Mouse (Mus musculus) midbrain, embryonic 10.5 days (tissue): ENCODE data around the gene Dnmt3a. TPM values are rescaled to one million over a fixed set of nuclear protein-coding genes. Genes with fewer than 3 reads are reported as not detected.

Experiments used
- DNase-seq: peaks from one replicate; pipeline ENCODE4 v3.0.0-alpha.2; 2017; ENCODE audit warnings: low spot score
- H3K27ac ChIP-seq: fragments of 300-500 bp; sonication (generic); replicated peaks from 2 replicates; pipeline ENCODE4 v1.5.1; 2016; ENCODE audit warnings: mild to moderate bottlenecking
- H3K27me3 ChIP-seq: fragments of 300-500 bp; sonication (generic); 2 replicates; pipeline ENCODE4 v1.6.1; 2016; ENCODE audit warnings: low read depth, mild to moderate bottlenecking; ENCODE audit not compliant: poor library complexity, severe bottlenecking
- H3K36me3 ChIP-seq: fragments of 300-500 bp; sonication (generic); 2 replicates; pipeline ENCODE4 v1.6.1; 2016; ENCODE audit warnings: mild to moderate bottlenecking, moderate library complexity
- H3K4me1 ChIP-seq: fragments of 300-500 bp; sonication (generic); 2 replicates; pipeline ENCODE4 v1.6.1; 2016
- H3K4me3 ChIP-seq: fragments of 300-500 bp; sonication (generic); 2 replicates; pipeline ENCODE4 v1.5.1; 2016; ENCODE audit warnings: mild to moderate bottlenecking, moderate library complexity
- H3K9me3 ChIP-seq: fragments of 300-500 bp; sonication (generic); replicated peaks from 2 replicates; pipeline ENCODE4 v1.6.1; 2016; ENCODE audit warnings: mild to moderate bottlenecking
- WGBS: fragments of 180-500 bp; shearing (Covaris S2); methylation state at CpG from one replicate; pipeline ENCODE4 v1.1.7; 2016; 5-methylcytosine and 5-hydroxymethylcytosine counted together
- polyA plus RNA-seq: library from polyadenylated mRNA; unstranded; fragments of >200 nt; fragmentation: Nextera tagmentation; extraction: Ambion mirVana; gene quantifications from 2 replicates; pipeline ENCODE4 v1.2.1, GENCODE M21; 2016

The Dnmt3a gene
- polyA plus RNA-seq, 1 experiment from 2014 or later = 92.2 TPM

DNA sequence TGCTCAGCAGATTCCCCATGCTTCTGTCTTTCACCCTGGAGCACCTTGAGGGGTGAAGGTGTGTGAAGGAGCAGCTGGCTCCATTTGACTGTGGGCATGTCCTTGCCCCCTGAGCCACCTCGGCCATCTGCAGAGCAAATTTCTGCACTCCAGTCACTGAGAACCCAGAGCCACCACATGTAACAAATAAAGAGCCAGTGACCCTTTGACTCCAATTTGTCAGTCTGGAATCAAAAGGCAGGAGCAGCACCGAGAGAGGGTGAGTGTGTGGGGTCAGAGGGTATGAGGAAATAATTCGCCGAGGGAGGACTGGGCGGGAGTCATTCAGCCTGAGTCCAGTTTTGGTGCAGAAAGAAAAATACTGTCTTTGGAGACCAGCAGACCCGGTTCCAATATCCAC lies 44.9 kb downstream of the Dnmt3a start:
- no peak overlapping the region for H3K27ac ChIP-seq
- H3K4me3 ChIP-seq = no peak overlapping the region
- H3K9me3 ChIP-seq = no peaks in the 10 kb centered on the region
- peaks cover 16% of the 10 kb centered on the region for H3K36me3 ChIP-seq
- WGBS = 42% methylated on average over 6 of the region's 6 CpGs
- H3K27me3 ChIP-seq = peaks cover 11% of the 10 kb centered on the region; the same call in 1 of the 2 replicates
- peaks cover 23% of the 10 kb centered on the region for H3K4me1 ChIP-seq
- no peak for DNase-seq

DNA sequence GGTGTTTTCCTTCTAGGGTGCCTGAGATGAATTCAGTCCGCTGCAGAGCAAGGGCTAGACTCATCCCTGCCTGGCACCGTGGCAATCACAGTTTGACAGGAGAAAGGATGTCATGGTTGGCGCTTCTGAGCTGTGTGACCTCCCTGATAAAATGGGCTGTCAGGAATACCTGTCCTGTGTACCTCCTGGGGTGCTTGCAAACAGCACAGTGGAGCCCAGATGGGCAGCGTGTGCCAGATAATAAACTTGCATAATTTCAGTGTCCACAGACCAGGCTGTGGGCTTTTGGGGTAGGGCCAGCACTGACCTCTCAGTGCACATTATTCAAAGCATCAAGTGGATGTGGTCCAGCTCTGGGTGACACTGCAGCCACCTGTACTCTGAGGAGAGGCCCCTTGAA lies 45.4 kb downstream of the Dnmt3a start:
- Histone ChIP-seq H3K27ac (no peak overlapping the region), H3K9me3 (no peaks in the 10 kb centered on the region), H3K36me3 (peaks cover 14% of the 10 kb centered on the region), H3K4me1 (peaks cover 27% of the 10 kb centered on the region), H3K4me3 (no peak overlapping the region), H3K27me3 (peaks cover 8% of the 10 kb centered on the region; the same call in 1 of the 2 replicates)
- WGBS = 73% methylated on average over 4 of the region's 4 CpGs
- DNase-seq = no peak

DNA sequence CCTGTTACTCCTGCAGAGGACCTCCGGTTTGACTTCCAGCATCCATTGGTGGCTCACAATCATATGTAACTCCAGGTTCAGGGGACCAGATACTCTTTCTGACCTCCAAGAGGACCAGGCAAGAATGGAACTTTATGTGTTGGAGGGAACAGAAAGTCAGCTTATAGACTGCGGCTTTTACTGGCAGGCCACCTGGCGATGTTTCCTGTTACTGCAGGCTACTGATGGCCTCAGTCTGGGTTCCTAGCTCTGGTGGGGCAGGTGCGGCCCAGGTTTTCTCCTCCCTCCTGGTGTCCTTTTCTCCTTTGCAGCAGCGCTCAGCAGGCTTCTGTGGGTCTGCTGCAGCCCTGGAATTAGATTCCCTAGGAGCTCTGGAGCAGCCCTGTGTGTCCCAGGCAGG lies 46.7 kb downstream of the Dnmt3a start:
- 40% methylated on average over 5 of the region's 5 CpGs for WGBS
- H3K27ac ChIP-seq = no peak overlapping the region
- H3K27me3 ChIP-seq = peaks cover 7% of the 10 kb centered on the region; the same call in 1 of the 2 replicates
- peaks cover 29% of the 10 kb centered on the region for H3K4me1 ChIP-seq
- no peak for DNase-seq
- H3K9me3 ChIP-seq = no peaks in the 10 kb centered on the region
- peaks cover 14% of the 10 kb centered on the region for H3K36me3 ChIP-seq
- no peak overlapping the region for H3K4me3 ChIP-seq

- WGBS = 82% methylated on average over 4 of the region's 4 CpGs
- H3K9me3 ChIP-seq = no peaks in the 10 kb centered on the region
- H3K4me1 ChIP-seq = peaks cover 34% of the 10 kb centered on the region
- peaks cover 7% of the 10 kb centered on the region; the same call in 1 of the 2 replicates for H3K27me3 ChIP-seq
- DNase-seq = no peak
- no peak overlapping the region for H3K27ac ChIP-seq
- no peak overlapping the region for H3K4me3 ChIP-seq
- H3K36me3 ChIP-seq = peaks cover 11% of the 10 kb centered on the region
Observed at GRCm38 (mm10) chr12:3854419-3854818, 48.6 kb downstream of the Dnmt3a start.

GRCm38 (mm10) chr12:3855762-3856501 lies 50.1 kb downstream of the Dnmt3a start:
- H3K4me3 ChIP-seq = no peak overlapping the region
- H3K27ac ChIP-seq = peak overlapping the region; percentile 4; the same call in 1 of the 2 replicates
- no peaks in the 10 kb centered on the region for H3K9me3 ChIP-seq
- no peak for DNase-seq
- H3K27me3 ChIP-seq = peaks cover 7% of the 10 kb centered on the region; the same call in 1 of the 2 replicates
- H3K4me1 ChIP-seq = peaks cover 19% of the 10 kb centered on the region
- WGBS = 65% methylated on average over 7 of the region's 7 CpGs
- H3K36me3 ChIP-seq = peaks cover 6% of the 10 kb centered on the region; the same call in 1 of the 2 replicates

- Histone ChIP-seq H3K9me3 (no peaks in the 10 kb centered on the region), H3K27ac (no peak overlapping the region), H3K4me1 (peaks cover 15% of the 10 kb centered on the region), H3K4me3 (no peak overlapping the region), H3K36me3 (no peaks in the 10 kb centered on the region), H3K27me3 (peaks cover 7% of the 10 kb centered on the region; the same call in 1 of the 2 replicates)
- 75% methylated on average over 2 of the region's 2 CpGs for WGBS
- DNase-seq = no peak
Observed at GRCm38 (mm10) chr12:3856748-3857147, 50.9 kb downstream of the Dnmt3a start.

- no peaks in the 10 kb centered on the region for H3K36me3 ChIP-seq
- H3K27me3 ChIP-seq = peaks cover 7% of the 10 kb centered on the region; the same call in 1 of the 2 replicates
- no peaks in the 10 kb centered on the region for H3K9me3 ChIP-seq
- no peak overlapping the region for H3K27ac ChIP-seq
- WGBS = 82% methylated on average over 3 of the region's 3 CpGs
- no peak overlapping the region for H3K4me3 ChIP-seq
- peaks cover 15% of the 10 kb centered on the region for H3K4me1 ChIP-seq
- DNase-seq = no peak
Observed at GRCm38 (mm10) chr12:3857231-3857630, 51.4 kb downstream of the Dnmt3a start.

GRCm38 (mm10) chr12:3857773-3858172 lies 52.0 kb downstream of the Dnmt3a start:
- Histone ChIP-seq H3K4me3 (no peak overlapping the region), H3K36me3 (no peaks in the 10 kb centered on the region), H3K27ac (no peak overlapping the region), H3K9me3 (no peaks in the 10 kb centered on the region), H3K4me1 (peaks cover 15% of the 10 kb centered on the region), H3K27me3 (peaks cover 3% of the 10 kb centered on the region; the same call in 1 of the 2 replicates)
- WGBS = 85% methylated on average over 9 of the region's 9 CpGs
- no peak for DNase-seq

DNA sequence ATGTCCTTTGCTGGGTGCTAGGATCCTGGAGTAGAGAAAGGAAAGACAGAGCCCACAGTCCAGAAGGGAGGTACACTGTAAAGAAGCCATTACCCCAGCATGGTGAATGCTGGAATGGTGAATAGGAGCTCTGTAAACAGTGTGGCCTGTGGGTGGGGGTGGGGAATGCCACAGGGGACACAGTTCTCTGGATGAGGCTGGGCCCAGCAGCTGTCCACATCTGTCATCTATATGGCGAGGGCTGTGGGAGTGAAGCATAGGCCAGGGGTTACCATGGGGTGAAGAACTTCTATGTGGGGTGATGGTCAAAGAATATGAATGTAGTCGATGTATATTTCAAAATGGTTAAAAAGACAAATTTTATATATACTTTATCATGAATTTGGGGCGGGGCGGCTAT lies 52.9 kb downstream of the Dnmt3a start:
- Histone ChIP-seq H3K4me3 (no peak overlapping the region), H3K4me1 (peaks cover 15% of the 10 kb centered on the region), H3K27ac (no peak overlapping the region), H3K9me3 (no peaks in the 10 kb centered on the region), H3K27me3 (no peaks in the 10 kb centered on the region), H3K36me3 (no peaks in the 10 kb centered on the region)
- no peak for DNase-seq
- 88% methylated on average over 4 of the region's 4 CpGs for WGBS

DNA sequence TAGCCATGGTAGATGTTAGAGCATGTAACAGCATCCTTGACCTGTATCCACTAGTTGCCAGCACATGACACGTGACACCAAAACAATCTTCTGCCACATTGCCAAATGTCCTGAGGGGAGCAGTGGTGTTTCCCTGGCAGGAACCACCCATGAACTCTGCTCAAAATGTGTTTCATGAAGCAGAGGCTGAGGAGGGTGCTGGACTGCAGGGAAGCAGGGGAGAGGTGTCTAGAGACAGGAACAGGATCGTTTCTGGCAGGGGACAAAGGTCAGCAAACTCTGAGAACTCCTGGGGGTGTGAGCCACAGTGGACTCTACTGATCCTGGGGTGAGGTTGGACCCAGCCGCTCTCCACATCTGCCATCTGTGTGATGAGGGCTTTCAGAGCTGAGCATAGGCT lies 53.7 kb downstream of the Dnmt3a start:
- H3K27me3 ChIP-seq = no peaks in the 10 kb centered on the region
- no peaks in the 10 kb centered on the region for H3K36me3 ChIP-seq
- peaks cover 15% of the 10 kb centered on the region for H3K4me1 ChIP-seq
- no peak overlapping the region for H3K27ac ChIP-seq
- H3K9me3 ChIP-seq = no peaks in the 10 kb centered on the region
- no peak for DNase-seq
- WGBS = 76% methylated on average over 3 of the region's 3 CpGs
- H3K4me3 ChIP-seq = no peak overlapping the region

DNA sequence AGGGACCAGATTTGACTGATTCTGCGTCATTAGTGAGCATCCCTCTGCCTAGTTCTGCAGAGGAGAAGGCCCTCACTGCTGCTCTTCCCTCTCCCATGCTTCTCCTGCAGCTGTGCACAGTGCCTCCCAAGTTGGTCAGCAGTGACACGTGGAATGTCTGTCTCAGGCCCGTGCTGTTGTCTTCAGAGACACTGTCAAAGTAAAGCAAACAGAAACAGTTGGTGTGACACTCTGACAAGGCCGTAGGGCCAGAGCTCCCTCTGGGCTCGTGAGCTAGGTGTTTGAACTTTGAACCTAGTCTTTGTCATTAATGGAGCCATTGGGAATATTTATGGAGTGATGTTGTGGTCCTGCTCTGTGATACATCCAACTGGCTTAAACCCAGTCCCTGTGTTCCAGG lies 54.2 kb downstream of the Dnmt3a start:
- Histone ChIP-seq H3K27ac (no peak overlapping the region), H3K9me3 (no peaks in the 10 kb centered on the region), H3K4me3 (no peak overlapping the region), H3K36me3 (no peaks in the 10 kb centered on the region), H3K4me1 (peaks cover 15% of the 10 kb centered on the region), H3K27me3 (no peaks in the 10 kb centered on the region)
- no peak for DNase-seq
- WGBS = 70% methylated on average over 5 of the region's 5 CpGs

- Histone ChIP-seq H3K36me3 (peaks cover 12% of the 10 kb centered on the region; the same call in 1 of the 2 replicates), H3K4me1 (peaks cover 6% of the 10 kb centered on the region; the same call in 1 of the 2 replicates), H3K27me3 (no peaks in the 10 kb centered on the region), H3K4me3 (no peak overlapping the region), H3K9me3 (no peaks in the 10 kb centered on the region), H3K27ac (no peak overlapping the region)
- WGBS = 88% methylated on average over 4 of the region's 4 CpGs
- no peak for DNase-seq
Observed at GRCm38 (mm10) chr12:3861665-3862228, 55.9 kb downstream of the Dnmt3a start.

GRCm38 (mm10) chr12:3862253-3862652 lies 56.4 kb downstream of the Dnmt3a start:
- peaks cover 14% of the 10 kb centered on the region; the same call in 1 of the 2 replicates for H3K36me3 ChIP-seq
- no peak overlapping the region for H3K27ac ChIP-seq
- no peak overlapping the region for H3K4me3 ChIP-seq
- DNase-seq = no peak
- no peaks in the 10 kb centered on the region for H3K27me3 ChIP-seq
- H3K9me3 ChIP-seq = no peaks in the 10 kb centered on the region
- peaks cover 6% of the 10 kb centered on the region; the same call in 1 of the 2 replicates for H3K4me1 ChIP-seq
- 84% methylated on average over 6 of the region's 6 CpGs for WGBS
